Mouse (Mus musculus) midbrain, embryonic 16.5 days (tissue): Measurements from ENCODE around the gene E130116L18Rik. TPM values are rescaled to one million over a fixed set of nuclear protein-coding genes. Genes with fewer than 3 reads are reported as not detected.
"Not testable (repeated sequence)": the region's sequence is repeated elsewhere in the genome, so short reads cannot be mapped to it uniquely, and the experiment has no call there.

ENCODE experiments used
- ATAC-seq: fragments of 200-750 bp; cut with Nextera tagmentation; 2 replicates; pipeline ENCODE4 v1.8.0; 2017; ENCODE audit warnings: moderate TSS enrichment
- H3K27ac ChIP-seq: fragments of 300-500 bp; sonication (generic); 2 replicates; pipeline ENCODE4 v1.5.1; 2014; ENCODE audit warnings: mild to moderate bottlenecking, low read length, mixed read lengths
- H3K27me3 ChIP-seq: fragments of 300-500 bp; sonication (generic); 2 replicates; pipeline ENCODE4 v1.6.1; 2014; ENCODE audit warnings: low read depth, low read length, mixed read lengths; ENCODE audit not compliant: control insufficient read depth, insufficient read depth
- H3K36me3 ChIP-seq: fragments of 300-500 bp; sonication (generic); 2 replicates; pipeline ENCODE4 v1.6.1; 2014; ENCODE audit warnings: mild to moderate bottlenecking, low read length, moderate library complexity, mixed read lengths; ENCODE audit not compliant: control insufficient read depth, insufficient read depth
- H3K4me1 ChIP-seq: fragments of 300-500 bp; sonication (generic); 2 replicates; pipeline ENCODE4 v1.6.1; 2014; ENCODE audit warnings: mild to moderate bottlenecking, low read length, mixed read lengths; ENCODE audit not compliant: control insufficient read depth, insufficient read depth
- H3K4me2 ChIP-seq: fragments of 300-500 bp; sonication (generic); 2 replicates; pipeline ENCODE4 v1.6.1; 2014; ENCODE audit warnings: mild to moderate bottlenecking, low read length, mixed read lengths
- H3K4me3 ChIP-seq: fragments of 300-500 bp; sonication (generic); 2 replicates; pipeline ENCODE4 v1.5.1; 2014; ENCODE audit warnings: low read depth, mild to moderate bottlenecking, low read length, moderate library complexity, mixed read lengths
- H3K9ac ChIP-seq: fragments of 300-500 bp; sonication (generic); 2 replicates; pipeline ENCODE4 v1.6.1; 2014; ENCODE audit warnings: low read depth, low read length, mixed read lengths
- H3K9me3 ChIP-seq: fragments of 300-500 bp; sonication (generic); replicated peaks from 2 replicates; pipeline ENCODE4 v1.6.1; 2014; ENCODE audit warnings: mild to moderate bottlenecking, low read length, mixed read lengths; ENCODE audit not compliant: control insufficient read depth, poor library complexity, severe bottlenecking
- WGBS: fragments of 180-500 bp; shearing (Covaris S2); extraction: QIAGEN DNeasy Blood & Tissue Kit; methylation state at CpG from one replicate; pipeline ENCODE4 v1.1.7; 2014; 5-methylcytosine and 5-hydroxymethylcytosine counted together
- polyA plus RNA-seq: library from polyadenylated mRNA; unstranded; fragments of >200 nt; fragmentation: Nextera tagmentation; extraction: Ambion mirVana; gene quantifications from 2 replicates; pipeline ENCODE4 v1.2.1, GENCODE M21; 2015

Gene E130116L18Rik
- polyA plus RNA-seq, 1 experiment from 2014 or later: not detected

DNA sequence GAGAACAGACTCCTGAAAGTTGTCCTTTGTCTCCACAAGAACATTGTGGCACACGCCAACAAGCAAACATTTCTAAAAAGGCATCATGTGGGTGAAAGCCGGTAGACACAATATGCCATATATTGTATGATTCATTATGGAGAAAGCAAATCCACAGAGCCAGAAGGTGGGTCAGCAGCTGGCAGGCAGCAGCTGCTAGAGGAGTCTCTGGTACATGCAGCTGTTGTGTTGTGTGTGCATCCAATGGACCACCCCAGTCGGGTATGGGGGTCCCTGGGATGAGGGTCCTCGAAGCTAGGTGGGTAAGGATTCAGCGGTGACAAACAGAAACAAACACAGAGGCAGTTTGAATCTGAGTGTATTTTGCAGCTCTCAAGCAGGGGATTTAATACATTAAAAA lies 45.0 kb downstream of the E130116L18Rik start:
- not testable (repeated sequence) for H3K9me3 ChIP-seq, H3K36me3 ChIP-seq, H3K27ac ChIP-seq, H3K4me1 ChIP-seq, H3K4me3 ChIP-seq, ATAC-seq, H3K9ac ChIP-seq, H3K4me2 ChIP-seq, H3K27me3 ChIP-seq
- WGBS: 95% methylated on average over 5 of the region's 5 CpGs

Other genes with a start within 250 kb of the E130116L18Rik start
- 112 and 118 TPM in 2 replicates for gene Prkag2, start 122.5 kb downstream of the E130116L18Rik start, polyA plus RNA-seq
- not detected in 2 replicates for gene Galntl5, start 41.7 kb downstream of the E130116L18Rik start, polyA plus RNA-seq
- gene Galnt11, start 1.2 kb downstream of the E130116L18Rik start, polyA plus RNA-seq: 51.4 and 58.1 TPM in 2 replicates